Mouse (Mus musculus) thymus, adult 2 months (tissue): ENCODE results near the gene Iqcd. TPM values are rescaled to one million over a fixed set of nuclear protein-coding genes. Genes with fewer than 3 reads are reported as not detected.

Experiments used
- DNase-seq: peaks from one replicate; pipeline ENCODE4 v3.0.0; 2021
- H3K27ac ChIP-seq: fragments of 200-500 bp; 2 replicates; pipeline ENCODE4 v1.5.1; 2012; ENCODE audit warnings: low read length, control low read depth; ENCODE audit not compliant: control insufficient read depth, insufficient read depth
- H3K27me3 ChIP-seq: fragments of 200-500 bp; 2 replicates; pipeline ENCODE4 v1.6.1; 2012; ENCODE audit warnings: mild to moderate bottlenecking, low read length, moderate library complexity, mixed read lengths; ENCODE audit not compliant: control insufficient read depth, insufficient read depth
- H3K36me3 ChIP-seq: fragments of 200-500 bp; 2 replicates; pipeline ENCODE4 v1.6.1; 2012; ENCODE audit warnings: mild to moderate bottlenecking, low read length, moderate library complexity; ENCODE audit not compliant: control insufficient read depth, insufficient read depth
- H3K4me1 ChIP-seq: fragments of 200-500 bp; replicated peaks from 2 replicates; pipeline ENCODE4 v1.6.1; 2012; ENCODE audit warnings: low read length; ENCODE audit not compliant: control insufficient read depth, insufficient read depth
- H3K4me3 ChIP-seq: fragments of 200-500 bp; 2 replicates; pipeline ENCODE4 v1.5.1; 2012; ENCODE audit warnings: mild to moderate bottlenecking, low read length, control low read depth, moderate library complexity; ENCODE audit not compliant: control insufficient read depth, insufficient read depth
- CTCF ChIP-seq: fragments of 200-500 bp; IDR thresholded peaks from 2 replicates; pipeline ENCODE4 v1.5.1; 2012; ENCODE audit warnings: mild to moderate bottlenecking, control low read depth, low read length, moderate library complexity, borderline replicate concordance; ENCODE audit not compliant: control insufficient read depth, poor library complexity, insufficient read depth; ENCODE audit errors: extremely low read depth
- POLR2A ChIP-seq: fragments of 200-500 bp; IDR thresholded peaks from 2 replicates; pipeline ENCODE4 v1.6.1; 2012; ENCODE audit warnings: mild to moderate bottlenecking, low read length, control low read depth, moderate library complexity; ENCODE audit not compliant: control insufficient read depth, poor library complexity, insufficient read depth; ENCODE audit errors: extremely low read depth
- WGBS: fragments of 180-500 bp; shearing (Covaris S2); methylation state at CpG from one replicate; pipeline ENCODE4 v1.1.7; 2018; 5-methylcytosine and 5-hydroxymethylcytosine counted together
- polyA plus RNA-seq: library from polyadenylated mRNA; depleted of rRNA; stranded (reverse); fragments of >200 nt; gene quantifications from 2 replicates; pipeline ENCODE4 v1.2.3, GENCODE M21; 2012

Gene Iqcd
- polyA plus RNA-seq, 1 experiment = 3.0 TPM

GRCm38 (mm10) chr5:120620375-120621077 lies 31.7 kb downstream of the Iqcd start:
- Histone ChIP-seq H3K27ac (peak overlapping the region; percentile 96), H3K36me3 (peaks cover 30% of the 10 kb centered on the region), H3K27me3 (no peaks in the 10 kb centered on the region), H3K4me3 (peak overlapping the region; percentile 81), H3K4me1 (peaks cover 42% of the 10 kb centered on the region)
- peak; percentile 94 for DNase-seq
- TF ChIP-seq CTCF (peak; percentile 97), POLR2A (no peak)
- WGBS = 64% methylated on average over 18 of the region's 18 CpGs

- Histone ChIP-seq H3K4me3 (peak overlapping the region; percentile 81), H3K27me3 (no peaks in the 10 kb centered on the region), H3K36me3 (peaks cover 37% of the 10 kb centered on the region), H3K27ac (peak overlapping the region; percentile 96), H3K4me1 (peaks cover 42% of the 10 kb centered on the region)
- WGBS = 16% methylated on average over 23 of the region's 23 CpGs
- peak; percentile 91 for DNase-seq
- TF ChIP-seq CTCF = no peak
- peak; percentile 70 for TF ChIP-seq POLR2A
Measured at GRCm38 (mm10) chr5:120621078-120621765, 32.4 kb downstream of the Iqcd start.

GRCm38 (mm10) chr5:120621846-120622197 lies 33.0 kb downstream of the Iqcd start:
- Histone ChIP-seq H3K36me3 (peaks cover 43% of the 10 kb centered on the region), H3K4me1 (peaks cover 42% of the 10 kb centered on the region), H3K27ac (peak overlapping the region; percentile 96), H3K27me3 (no peaks in the 10 kb centered on the region), H3K4me3 (peak overlapping the region; percentile 81)
- TF ChIP-seq CTCF = no peak
- TF ChIP-seq POLR2A = no peak
- WGBS = 46% methylated on average over 10 of the region's 10 CpGs
- no peak for DNase-seq

GRCm38 (mm10) chr5:120622198-120622851 lies 33.5 kb downstream of the Iqcd start:
- 47% methylated on average over 5 of the region's 5 CpGs for WGBS

GRCm38 (mm10) chr5:120624427-120624826 lies 35.6 kb downstream of the Iqcd start:
- no peak for DNase-seq
- TF ChIP-seq POLR2A (no peak), CTCF (no peak)
- Histone ChIP-seq H3K27me3 (no peaks in the 10 kb centered on the region), H3K36me3 (peaks cover 50% of the 10 kb centered on the region), H3K4me1 (peaks cover 59% of the 10 kb centered on the region), H3K27ac (no peak overlapping the region), H3K4me3 (no peak overlapping the region)
- WGBS = 97% methylated on average over 10 of the region's 10 CpGs

More at GRCm38 (mm10) chr5:120622198-120622851, 33.5 kb downstream of the Iqcd start:
- DNase-seq = no peak
- H3K4me1 ChIP-seq = peaks cover 45% of the 10 kb centered on the region
- peak overlapping the region; percentile 81 for H3K4me3 ChIP-seq
- TF ChIP-seq POLR2A = no peak
- TF ChIP-seq CTCF = no peak
- no peaks in the 10 kb centered on the region for H3K27me3 ChIP-seq
- H3K27ac ChIP-seq = peak overlapping the region; percentile 96
- H3K36me3 ChIP-seq = peaks cover 48% of the 10 kb centered on the region

- Histone ChIP-seq H3K36me3 (peaks cover 43% of the 10 kb centered on the region), H3K4me1 (peaks cover 60% of the 10 kb centered on the region), H3K4me3 (no peak overlapping the region), H3K27me3 (no peaks in the 10 kb centered on the region), H3K27ac (no peak overlapping the region)
- 87% methylated on average over 19 of the region's 19 CpGs for WGBS
- TF ChIP-seq POLR2A (no peak), CTCF (no peak)
- no peak for DNase-seq
Measured at GRCm38 (mm10) chr5:120626399-120626798, 37.6 kb downstream of the Iqcd start.
